Mouse (Mus musculus): ENCODE measurements at regions not wholly inside any gene's neighbourhood (a gene's known extent, or its start where the extent isn't known, plus 50 kb on each side); places are given as distances from the start of the nearest gene placed in this dataset.

GRCm38 (mm10) chr14:86443921-86444835, 696.9 kb downstream of the Diaph3 start:
- no peak for DNase-seq (ENCODE audit: low spot score)

DNA sequence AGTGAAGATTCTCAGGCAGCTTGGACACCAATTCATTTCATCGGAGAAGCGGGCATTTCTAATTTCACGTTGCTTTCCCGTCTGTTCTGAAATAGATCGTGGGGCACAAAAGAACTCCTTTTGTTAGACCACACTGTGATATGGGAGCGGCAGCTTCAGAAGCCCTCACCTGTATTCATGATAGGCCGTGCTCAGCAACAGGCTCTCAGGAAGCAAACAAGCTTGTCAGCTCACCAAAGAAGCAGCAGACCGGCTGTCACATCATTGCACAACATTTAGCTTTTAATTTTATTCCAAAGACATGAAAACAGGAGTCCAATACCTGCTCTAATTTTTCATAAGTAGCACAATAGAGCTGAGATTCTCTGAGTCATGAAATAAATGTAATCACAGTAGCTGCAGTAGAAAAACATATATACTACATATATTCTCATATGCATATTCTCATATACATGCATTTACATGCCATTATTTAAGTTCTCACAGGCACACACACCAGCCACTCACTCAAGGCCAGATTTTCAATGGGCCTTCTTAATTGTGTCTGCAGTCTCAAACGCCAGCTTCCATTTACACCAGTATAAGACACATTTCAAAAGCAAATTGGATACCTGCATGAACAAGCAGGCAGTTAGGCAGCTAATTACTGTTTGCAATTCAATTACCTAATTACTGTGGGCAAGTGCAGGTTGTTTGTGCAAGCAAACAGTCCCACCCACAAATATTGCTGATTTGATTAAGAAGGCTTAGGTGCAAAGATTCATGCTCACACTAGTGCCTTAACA, 698.9 kb downstream of the Diaph3 start:
- DNase-seq (ENCODE audit: low spot score): peak; percentile 13

- DNase-seq (ENCODE audit: low spot score): no peak
These were observed 703.7 kb downstream of the Diaph3 start for GRCm38 (mm10) chr14:86437383-86437782.

DNA sequence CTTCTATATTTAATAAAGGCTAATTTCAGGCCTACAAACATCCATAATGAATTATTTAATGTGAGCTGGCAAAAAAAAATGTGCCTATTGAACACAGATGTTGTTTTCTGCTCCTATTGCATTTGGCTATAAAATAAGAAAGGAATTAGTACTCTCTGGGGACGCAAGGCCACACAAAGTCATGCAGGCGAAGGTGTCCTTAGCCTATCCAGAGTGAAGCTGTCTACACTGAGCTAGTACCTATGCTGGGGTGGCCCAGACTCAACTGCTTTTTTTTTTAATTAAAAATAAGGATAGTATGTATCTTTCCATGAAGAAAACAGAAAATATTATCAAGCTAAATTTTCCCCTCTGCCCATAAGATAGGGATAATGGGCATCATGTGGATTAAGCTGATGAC, 705.7 kb downstream of the Diaph3 start:
- DNase-seq (ENCODE audit: low spot score): no peak

GRCm38 (mm10) chr14:86431215-86431816, 709.7 kb downstream of the Diaph3 start:
- no peak for DNase-seq (ENCODE audit: low spot score)

DNA sequence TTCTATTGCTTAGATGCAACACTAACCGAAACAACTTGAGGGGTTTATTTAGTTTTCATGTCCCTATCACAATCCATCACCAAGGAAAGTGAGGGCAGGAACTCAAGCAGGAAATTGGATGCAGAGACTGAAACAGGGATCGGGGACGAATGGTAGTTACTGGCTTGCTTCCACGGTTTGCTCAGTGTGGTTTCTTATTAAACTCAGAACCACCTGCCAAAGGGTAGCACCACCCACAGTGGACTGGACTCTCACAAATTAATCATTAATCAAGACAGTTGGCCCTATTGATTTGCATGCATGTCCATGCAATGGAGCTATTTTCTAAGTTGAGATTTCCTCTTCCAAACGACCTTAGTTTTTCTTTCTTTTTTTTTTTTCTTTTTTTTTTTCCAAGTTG, 719.2 kb downstream of the Diaph3 start:
- DNase-seq (ENCODE audit: low spot score): no peak

- no peak for DNase-seq (ENCODE audit: low spot score)
These were observed 721.0 kb downstream of the Diaph3 start for GRCm38 (mm10) chr14:86419959-86420598.

DNA sequence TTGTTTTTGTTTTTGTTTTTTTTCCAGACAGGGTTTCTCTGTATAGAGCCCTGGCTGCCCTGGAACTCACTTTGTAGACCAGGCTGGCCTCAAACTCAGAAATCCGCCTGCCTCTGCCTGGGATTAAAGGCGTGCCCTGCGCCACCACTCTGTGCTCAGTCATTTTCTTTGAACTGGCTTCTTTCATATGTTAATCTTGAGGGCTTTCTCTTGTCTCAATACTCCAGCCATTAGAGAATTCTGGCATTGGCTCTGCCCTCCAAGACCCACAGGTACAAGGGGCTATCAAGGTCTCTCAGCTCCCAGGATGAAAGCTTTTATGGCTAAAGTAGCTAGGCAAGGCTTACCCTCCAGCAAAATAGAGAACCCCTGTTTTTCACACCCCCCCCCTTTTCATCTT, 744.2 kb downstream of the Diaph3 start:
- DNase-seq (ENCODE audit: low spot score): no peak

GRCm38 (mm10) chr14:86395951-86396361, 745.1 kb downstream of the Diaph3 start:
- no peak for DNase-seq (ENCODE audit: low spot score)

DNA sequence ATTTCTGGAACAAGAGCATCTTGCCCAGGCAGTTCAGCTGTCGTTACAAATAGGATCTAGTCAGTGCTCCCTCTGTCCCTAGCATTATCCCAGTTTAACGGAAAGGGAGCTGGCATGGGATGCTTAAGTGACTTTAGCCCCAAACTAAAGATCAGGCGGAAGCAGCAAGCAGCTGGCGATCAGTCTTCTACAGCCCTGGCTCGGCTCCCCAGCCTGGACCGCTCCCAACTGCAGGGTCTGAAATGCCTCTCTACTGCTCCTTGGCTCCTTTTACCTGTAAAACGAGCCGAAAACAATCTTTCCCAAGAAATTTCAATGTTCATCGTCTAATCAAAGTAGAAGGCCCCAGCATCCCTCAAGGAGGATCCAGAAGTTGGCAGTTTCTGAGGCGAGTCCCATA, 745.5 kb downstream of the Diaph3 start:
- no peak for DNase-seq (ENCODE audit: low spot score)

GRCm38 (mm10) chr14:86395068-86395467, 746.0 kb downstream of the Diaph3 start:
- DNase-seq (ENCODE audit: low spot score): no peak

- no peak for DNase-seq (ENCODE audit: low spot score)
These were observed 755.9 kb downstream of the Diaph3 start for GRCm38 (mm10) chr14:86385136-86385535.

DNA sequence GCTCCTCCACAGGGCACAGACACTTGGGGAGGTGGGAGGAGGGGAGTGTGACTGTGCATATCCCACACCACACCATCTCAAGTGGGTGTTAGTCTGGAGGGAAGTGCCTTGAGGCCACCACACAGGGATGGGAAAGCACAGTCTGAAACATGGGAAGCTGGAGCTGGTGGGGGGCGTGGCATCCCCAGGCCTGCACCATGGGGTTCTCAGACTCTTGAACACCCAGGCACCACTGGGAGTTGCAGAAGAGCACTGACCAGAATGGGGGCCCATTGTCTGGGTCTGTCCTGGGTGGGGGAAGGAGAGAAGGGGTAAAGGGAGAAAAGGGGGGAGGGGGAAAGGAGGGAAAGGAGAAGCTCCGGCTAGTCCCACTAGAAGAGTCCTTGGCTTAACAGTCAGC, 776.0 kb downstream of the Diaph3 start:
- no peak for DNase-seq (ENCODE audit: low spot score)

- no peak for DNase-seq (ENCODE audit: low spot score)
These were observed 780.5 kb downstream of the Diaph3 start for GRCm38 (mm10) chr14:86360423-86361059.

- DNase-seq (ENCODE audit: low spot score): no peak
These were observed 782.5 kb downstream of the Diaph3 start for GRCm38 (mm10) chr14:86358584-86358983.

GRCm38 (mm10) chr14:86350526-86350925, 790.5 kb downstream of the Diaph3 start:
- DNase-seq (ENCODE audit: low spot score): peak; percentile 40

- DNase-seq (ENCODE audit: low spot score): no peak
These were observed 802.0 kb downstream of the Diaph3 start for GRCm38 (mm10) chr14:86339007-86339406.

- no peak for DNase-seq (ENCODE audit: low spot score)
These were observed 804.0 kb downstream of the Diaph3 start for GRCm38 (mm10) chr14:86337052-86337451.

DNA sequence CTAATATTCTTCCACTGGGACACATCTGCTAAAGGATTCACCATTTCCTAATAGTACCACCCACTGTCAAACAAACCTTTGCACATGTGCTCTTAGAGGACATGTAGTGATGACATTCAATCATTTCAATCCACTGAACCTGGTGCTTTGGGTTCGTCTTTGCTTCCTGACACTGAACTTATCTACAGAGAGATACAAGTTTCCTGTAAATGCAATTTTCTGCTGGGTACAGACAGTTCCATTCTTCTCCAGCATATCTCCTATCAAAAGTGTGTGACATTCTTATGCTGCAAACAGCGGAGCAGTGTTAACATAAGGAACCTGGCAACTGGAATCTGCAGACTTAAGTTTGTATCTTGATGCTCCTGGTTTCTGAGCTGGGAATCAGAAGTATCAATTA, 805.8 kb downstream of the Diaph3 start:
- no peak for DNase-seq (ENCODE audit: low spot score)

GRCm38 (mm10) chr14:86329176-86329575, 811.9 kb downstream of the Diaph3 start:
- no peak for DNase-seq (ENCODE audit: low spot score)

- peak; percentile 48 for DNase-seq (ENCODE audit: low spot score)
These were observed 813.4 kb downstream of the Diaph3 start for GRCm38 (mm10) chr14:86327646-86328045.

DNA sequence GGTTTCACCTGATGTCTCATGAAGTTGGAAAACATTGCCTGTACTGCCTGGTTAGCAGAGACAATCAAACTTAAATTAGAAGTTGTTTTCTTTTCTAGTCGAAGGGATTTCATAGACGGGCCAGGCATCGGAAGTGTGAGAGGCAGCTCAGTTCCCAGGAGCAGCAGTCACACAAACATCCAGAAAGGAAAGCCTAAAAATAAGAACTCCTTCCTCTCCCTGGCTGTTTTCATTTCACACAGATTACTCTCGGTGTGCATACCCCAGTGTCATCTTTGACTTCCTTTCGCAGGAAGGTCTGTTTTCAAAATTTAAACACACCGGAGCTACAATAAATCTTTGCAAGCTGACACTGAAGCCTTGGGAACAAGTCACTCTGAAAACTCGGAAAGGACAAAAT, 818.7 kb downstream of the Diaph3 start:
- no peak for DNase-seq (ENCODE audit: low spot score)

All from layer of hippocampus, adult 11-12 months (tissue).